Mouse (Mus musculus): ENCODE measurements around the gene Piwil4. TPM values are rescaled to one million over a fixed set of nuclear protein-coding genes. Genes with fewer than 3 reads are reported as not detected.
A peak's percentile ranks its signal among the peaks of the same experiment; 100 is the strongest.
"Not testable (repeated sequence)": the region's sequence is repeated elsewhere in the genome, so short reads cannot be mapped to it uniquely, and the experiment has no call there.

The Piwil4 gene
- total and polyA plus RNA-seq, 3 experiments = 24.8 to 31.7 TPM; not detected in 1

DNA sequence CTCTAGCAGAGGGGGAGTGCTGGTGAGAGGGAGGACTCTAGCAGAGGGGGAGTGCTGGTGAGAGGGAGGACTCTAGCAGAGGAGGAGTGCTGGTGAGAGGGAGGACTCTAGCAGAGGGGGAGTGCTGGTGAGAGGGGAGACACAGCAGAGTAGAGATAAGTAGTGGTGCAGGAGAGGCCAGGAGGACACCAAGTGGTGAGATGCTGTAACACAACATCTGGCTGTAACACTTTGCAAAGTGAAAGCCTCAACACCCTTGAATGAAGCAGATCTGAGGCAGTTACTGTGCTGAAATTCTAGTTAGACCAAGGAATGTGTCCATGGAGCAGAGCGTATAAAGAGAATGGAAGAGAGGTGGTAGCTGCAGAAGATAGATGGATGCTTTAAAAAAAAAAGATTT, 39.7 kb downstream of the Piwil4 start:
- not testable (repeated sequence) for H3K27me3 ChIP-seq (ENCODE audit: control insufficient read depth in 1 of 2, insufficient read depth in 2 of 2, low read length in 2 of 2); H3K9ac ChIP-seq (ENCODE audit: control insufficient read depth, low read depth, low read length, poor library complexity, severe bottlenecking); H3K36me3 ChIP-seq (ENCODE audit: control insufficient read depth in 1 of 2, insufficient read depth in 2 of 2, low read length in 2 of 2); H3K4me3 ChIP-seq (ENCODE audit: control insufficient read depth in 1 of 2, insufficient read depth in 1 of 2, low read depth in 2 of 2, low read length in 2 of 2); H3K9me3 ChIP-seq (replicated peaks; ENCODE audit: insufficient read depth, low read length); H3K79me2 ChIP-seq (ENCODE audit: control insufficient read depth, insufficient read depth, low read length, poor library complexity); H3K27ac ChIP-seq (ENCODE audit: control insufficient read depth, low read depth, low read length); H3K4me1 ChIP-seq (ENCODE audit: control insufficient read depth in 1 of 2, insufficient read depth in 2 of 2, low read length in 2 of 2)
- TF ChIP-seq RAD21 (IDR thresholded peaks at IDR 0.05; ENCODE audit: low read depth, low read length) (peak; percentile 29), CTCF (IDR thresholded peaks at IDR 0.05 in 2 of 3, conservative IDR thresholded peaks at IDR 0.05 in 1 of 3; ENCODE audit: control insufficient read depth in 1 of 3, insufficient read depth in 1 of 3, low read depth in 2 of 3, low read length in 3 of 3, poor library complexity in 1 of 3, severe bottlenecking in 1 of 3) (peak; percentile 43 to 55 (median 46)), SMC3 (IDR thresholded peaks at IDR 0.05; ENCODE audit: low read depth, low read length) (peak; percentile 57)
- DNase-seq (ENCODE audit: low read depth, low spot score) = peak; percentile 73

DNA sequence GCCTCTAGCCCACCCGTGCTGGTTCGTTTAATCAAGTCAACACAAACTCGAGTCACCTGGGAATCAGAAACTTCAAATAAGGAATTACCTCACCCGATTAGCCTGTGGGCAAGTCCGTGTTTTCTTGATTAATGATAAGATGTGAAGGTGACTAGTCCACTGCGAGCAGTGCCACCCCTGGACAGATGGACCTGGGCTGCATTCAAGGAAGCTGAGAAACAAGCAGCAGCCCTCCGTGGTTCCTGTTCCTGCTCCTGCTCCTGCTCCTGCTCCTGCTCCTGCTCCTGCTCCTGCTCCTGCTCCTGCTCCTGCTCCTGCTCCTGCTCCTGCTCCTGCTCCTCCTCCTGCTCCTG, 41.3 kb downstream of the Piwil4 start:
- TF ChIP-seq CHD1 (IDR thresholded peaks at IDR 0.05; ENCODE audit: low read depth, low read length) (no peak), CTCF (IDR thresholded peaks at IDR 0.05 in 2 of 3, conservative IDR thresholded peaks at IDR 0.05 in 1 of 3; ENCODE audit: control insufficient read depth in 1 of 3, insufficient read depth in 1 of 3, low read depth in 2 of 3, low read length in 3 of 3, poor library complexity in 1 of 3, severe bottlenecking in 1 of 3) (no peak), HCFC1 (IDR thresholded peaks at IDR 0.05; ENCODE audit: low read depth, low read length) (no peak), ETS1 (IDR thresholded peaks at IDR 0.05; ENCODE audit: low read depth, low read length) (no peak), EP300 (IDR thresholded peaks at IDR 0.05; ENCODE audit: low read depth in 1 of 2, low read length in 2 of 2) (no peak)

DNA sequence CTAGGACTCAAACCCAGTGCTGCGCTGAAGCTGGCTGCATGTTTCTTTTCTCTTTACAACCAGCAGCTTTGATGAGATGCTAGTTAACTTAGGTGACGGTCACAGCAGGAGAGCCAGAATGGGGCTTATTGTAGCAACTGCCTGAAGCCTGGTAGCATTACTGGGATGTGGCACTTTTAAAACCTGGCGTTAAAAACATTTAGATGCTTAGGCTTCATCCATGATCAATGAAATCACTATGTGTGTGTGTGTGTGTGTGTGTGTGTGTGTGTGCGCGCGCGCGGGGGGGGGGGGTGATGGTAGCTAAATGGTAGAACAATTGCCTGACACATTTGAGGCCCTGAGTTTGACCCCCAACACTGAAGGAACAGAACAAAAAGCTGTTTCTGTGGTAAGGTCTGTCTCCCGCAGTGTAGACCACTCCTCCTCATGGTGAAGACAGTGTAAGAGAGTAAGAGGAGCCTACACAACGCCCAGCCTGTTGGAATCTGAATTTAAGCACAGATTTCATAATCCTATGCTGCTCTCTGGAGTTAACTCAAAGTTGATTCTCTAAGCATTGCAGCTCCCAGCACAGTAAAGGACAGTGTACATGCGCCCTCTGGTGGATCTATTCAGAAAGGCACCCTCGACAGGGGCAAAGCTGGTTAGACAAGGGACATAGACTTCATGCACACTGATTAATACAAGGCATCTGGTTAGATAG, 41.8 kb downstream of the Piwil4 start:
- peak; percentile 95 for DNase-seq (ENCODE audit: low read depth, low spot score)
- Histone ChIP-seq H3K79me2 (ENCODE audit: control insufficient read depth, insufficient read depth, low read length, poor library complexity) (no peaks in the 10 kb centered on the region), H3K27ac (ENCODE audit: control insufficient read depth, low read depth, low read length) (no peak overlapping the region), H3K9me3 (replicated peaks; ENCODE audit: insufficient read depth, low read length) (no peaks in the 10 kb centered on the region), H3K36me3 (ENCODE audit: control insufficient read depth in 1 of 2, insufficient read depth in 2 of 2, low read length in 2 of 2) (no peaks in the 10 kb centered on the region; a peak in 1 of 4 replicates), H3K4me3 (ENCODE audit: control insufficient read depth in 1 of 2, insufficient read depth in 1 of 2, low read depth in 2 of 2, low read length in 2 of 2) (no peak overlapping the region), H3K9ac (ENCODE audit: control insufficient read depth, low read depth, low read length, poor library complexity, severe bottlenecking) (no peak overlapping the region), H3K4me1 (ENCODE audit: control insufficient read depth in 1 of 2, insufficient read depth in 2 of 2, low read length in 2 of 2) (0 out of 4 replicates have a peak, but pooled peaks cover 0 to 3% of the 10 kb centered on the region in 2 experiments), H3K27me3 (ENCODE audit: control insufficient read depth in 1 of 2, insufficient read depth in 2 of 2, low read length in 2 of 2) (peaks cover 2% of the 10 kb centered on the region in 2 experiments; a peak in 3 of 4 replicates)
- TF ChIP-seq KAT2A (conservative IDR thresholded peaks at IDR 0.05; ENCODE audit: low read depth, low read length) = no peak
- no peak; the same call in none of the 2 replicates for TF ChIP-seq RAD21 (IDR thresholded peaks at IDR 0.05; ENCODE audit: low read depth, low read length)
- TF ChIP-seq MYB (IDR thresholded peaks at IDR 0.05; ENCODE audit: low read depth, low read length) = no peak
- TF ChIP-seq ELF1 (IDR thresholded peaks at IDR 0.05; ENCODE audit: low read depth, low read length) = peak; percentile 17; the same call in 1 of the 2 replicates
- no peak for TF ChIP-seq USF1 (IDR thresholded peaks at IDR 0.05; ENCODE audit: low read depth, low read length)
- peak; percentile 74; the same call in 1 of the 2 replicates for TF ChIP-seq SIN3A (IDR thresholded peaks at IDR 0.05; ENCODE audit: low read length)
- no peak for TF ChIP-seq ETS1 (IDR thresholded peaks at IDR 0.05; ENCODE audit: low read depth, low read length)
- no peak for TF ChIP-seq CHD1 (IDR thresholded peaks at IDR 0.05; ENCODE audit: low read depth, low read length)
- peak; percentile 100 for TF ChIP-seq SMC3 (IDR thresholded peaks at IDR 0.05; ENCODE audit: low read depth, low read length)
- TF ChIP-seq MAX (IDR thresholded peaks at IDR 0.05; ENCODE audit: low read length) = no peak
- TF ChIP-seq NELFE (IDR thresholded peaks at IDR 0.05; ENCODE audit: low read depth, low read length) = no peak
- TF ChIP-seq POLR2AphosphoS2 (IDR thresholded peaks at IDR 0.05; ENCODE audit: low read length) = no peak; the same call in 1 of the 2 replicates
- no peak for TF ChIP-seq USF2 (IDR thresholded peaks at IDR 0.05; ENCODE audit: borderline replicate concordance in 1 of 2, insufficient read depth in 1 of 2, low read depth in 1 of 2, low read length in 2 of 2)
- no peak for TF ChIP-seq CHD2 (IDR thresholded peaks at IDR 0.05; ENCODE audit: low read length)
- TF ChIP-seq UBTF (IDR thresholded peaks at IDR 0.05; ENCODE audit: borderline replicate concordance, insufficient read depth, low read depth, low read length) = no peak
- no peak for TF ChIP-seq NRF1 (IDR thresholded peaks at IDR 0.05; ENCODE audit: insufficient read depth, low read depth, low read length, poor library complexity, severe bottlenecking)
- TF ChIP-seq MAFK (IDR thresholded peaks at IDR 0.05; ENCODE audit: borderline replicate concordance, low read depth, low read length) = no peak
- no peak for TF ChIP-seq RCOR1 (IDR thresholded peaks at IDR 0.05; ENCODE audit: low read depth, low read length)
- no peak; the same call in 1 of the 2 replicates for TF ChIP-seq JUND (IDR thresholded peaks at IDR 0.05; ENCODE audit: low read depth, low read length)
- peak in 2 of 3 experiments; percentile 99 to 100 for TF ChIP-seq CTCF (IDR thresholded peaks at IDR 0.05 in 2 of 3, conservative IDR thresholded peaks at IDR 0.05 in 1 of 3; ENCODE audit: control insufficient read depth in 1 of 3, insufficient read depth in 1 of 3, low read depth in 2 of 3, low read length in 3 of 3, poor library complexity in 1 of 3, severe bottlenecking in 1 of 3)

More for the DNA sequence above, 41.3 kb downstream of the Piwil4 start:
- H3K27me3 ChIP-seq (ENCODE audit: control insufficient read depth in 1 of 2, insufficient read depth in 2 of 2, low read length in 2 of 2) = no peaks in the 10 kb centered on the region; a peak in 2 of 4 replicates
- H3K9ac ChIP-seq (ENCODE audit: control insufficient read depth, low read depth, low read length, poor library complexity, severe bottlenecking) = no peak overlapping the region
- no peaks in the 10 kb centered on the region for H3K79me2 ChIP-seq (ENCODE audit: control insufficient read depth, insufficient read depth, low read length, poor library complexity)
- H3K4me3 ChIP-seq (ENCODE audit: control insufficient read depth in 1 of 2, insufficient read depth in 1 of 2, low read depth in 2 of 2, low read length in 2 of 2) = no peak overlapping the region
- DNase-seq (ENCODE audit: low read depth, low spot score) = no peak
- H3K36me3 ChIP-seq (ENCODE audit: control insufficient read depth in 1 of 2, insufficient read depth in 2 of 2, low read length in 2 of 2) = no peaks in the 10 kb centered on the region; a peak in 1 of 4 replicates
- H3K27ac ChIP-seq (ENCODE audit: control insufficient read depth, low read depth, low read length) = no peak overlapping the region
- H3K9me3 ChIP-seq (replicated peaks; ENCODE audit: insufficient read depth, low read length) = no peaks in the 10 kb centered on the region
- 0 out of 4 replicates have a peak, but pooled peaks cover 0 to 3% of the 10 kb centered on the region in 2 experiments for H3K4me1 ChIP-seq (ENCODE audit: control insufficient read depth in 1 of 2, insufficient read depth in 2 of 2, low read length in 2 of 2)

Data from MEL (cell line).